Mouse (Mus musculus) thymus, postnatal 0 days (tissue): Measurements from ENCODE around the gene Ptprg. TPM values are rescaled to one million over a fixed set of nuclear protein-coding genes. Genes with fewer than 3 reads are reported as not detected.

ENCODE experiments used
- DNase-seq: peaks from one replicate; pipeline ENCODE4 v3.0.0-alpha.2; 2015; ENCODE audit warnings: low spot score
- polyA plus RNA-seq: library from polyadenylated mRNA; unstranded; fragments of >200 nt; fragmentation: Nextera tagmentation; extraction: Ambion mirVana; gene quantifications from 2 replicates; pipeline ENCODE4 v1.2.1, GENCODE M21; 2015

Gene Ptprg
- polyA plus RNA-seq, result 5.3 and 6.1 TPM in 2 replicates

GRCm38 (mm10) chr14:11553273-11553665, at the start of gene Ptprg:
Ptprg (plus strand) TSS chr14:11553532.
- DNase-seq, result peak; percentile 4

- no peak for DNase-seq
Measured at GRCm38 (mm10) chr14:11503803-11504365, 49.4 kb upstream of the Ptprg start.

GRCm38 (mm10) chr14:11510173-11510572, 43.2 kb upstream of the Ptprg start:
- DNase-seq, result no peak

- no peak for DNase-seq
Measured at GRCm38 (mm10) chr14:11519171-11519570, 34.2 kb upstream of the Ptprg start.

GRCm38 (mm10) chr14:11523052-11523451, 30.3 kb upstream of the Ptprg start:
- no peak for DNase-seq

- DNase-seq, result no peak
Measured at GRCm38 (mm10) chr14:11529591-11529990, 23.7 kb upstream of the Ptprg start.

GRCm38 (mm10) chr14:11534456-11534855, 18.9 kb upstream of the Ptprg start:
- DNase-seq, result no peak

- DNase-seq, result no peak
Measured at GRCm38 (mm10) chr14:11536121-11536520, 17.2 kb upstream of the Ptprg start.

- no peak for DNase-seq
Measured at GRCm38 (mm10) chr14:11551892-11552291, 1.4 kb upstream of the Ptprg start.

GRCm38 (mm10) chr14:11552521-11553272, 635 bp upstream of the Ptprg start:
- no peak for DNase-seq

GRCm38 (mm10) chr14:11553679-11554305, 460 bp downstream of the Ptprg start:
- no peak for DNase-seq

GRCm38 (mm10) chr14:11554306-11555041, 1.1 kb downstream of the Ptprg start:
- DNase-seq, result no peak

GRCm38 (mm10) chr14:11555061-11555501, 1.7 kb downstream of the Ptprg start:
- no peak for DNase-seq

- DNase-seq, result no peak
Measured at GRCm38 (mm10) chr14:11555521-11556355, 2.4 kb downstream of the Ptprg start.

GRCm38 (mm10) chr14:11556356-11557130, 3.2 kb downstream of the Ptprg start:
- peak; percentile 4 for DNase-seq

GRCm38 (mm10) chr14:11558496-11558895, 5.2 kb downstream of the Ptprg start:
- no peak for DNase-seq

- DNase-seq, result no peak
Measured at GRCm38 (mm10) chr14:11560641-11561232, 7.4 kb downstream of the Ptprg start.

- DNase-seq, result no peak
Measured at GRCm38 (mm10) chr14:11561397-11561796, 8.1 kb downstream of the Ptprg start.

GRCm38 (mm10) chr14:11562870-11563269, 9.5 kb downstream of the Ptprg start:
- DNase-seq, result no peak

GRCm38 (mm10) chr14:11563656-11564055, 10.3 kb downstream of the Ptprg start:
- DNase-seq, result no peak
